Mouse (Mus musculus) heart, postnatal 25 days (tissue): Measurements from ENCODE around the gene Aplp2. TPM values are rescaled to one million over a fixed set of nuclear protein-coding genes. Genes with fewer than 3 reads are reported as not detected.

Source experiments
- DNase-seq: peaks from one replicate; pipeline ENCODE4 v3.0.0; 2022; ENCODE audit warnings: low spot score
- intact Hi-C: fragments of 180-260 bp; cut with DNase I; formaldehyde crosslinking; loops from one replicate; pipeline ENCODE4 v1.15.1; 2025
- total RNA-seq, 2 experiments: library from RNA; stranded (reverse); gene quantifications; 2 replicates each; pipeline ENCODE4 v1.2.3; 2021

The Aplp2 gene
- total RNA-seq, 2 experiments from 2014 or later = 285 to 296 TPM

GRCm38 (mm10) chr9:31235030-31235429 is 23.4 kb upstream of the Aplp2 start:
- intact Hi-C loops = no loop called here
- DNase-seq = no peak

- intact Hi-C loops = no loop called here
- DNase-seq = no peak
Measured at GRCm38 (mm10) chr9:31226541-31226940, 14.9 kb upstream of the Aplp2 start.

GRCm38 (mm10) chr9:31225808-31226207 is 14.2 kb upstream of the Aplp2 start:
- DNase-seq = no peak
- intact Hi-C loops = no loop called here

GRCm38 (mm10) chr9:31223475-31223874 is 11.9 kb upstream of the Aplp2 start:
- no peak for DNase-seq
- intact Hi-C loops = no loop called here

- no peak for DNase-seq
- intact Hi-C loops = no loop called here
Measured at GRCm38 (mm10) chr9:31221170-31221569, 9.6 kb upstream of the Aplp2 start.

GRCm38 (mm10) chr9:31217631-31218380 is 6.2 kb upstream of the Aplp2 start:
- DNase-seq = no peak
- intact Hi-C loops = no loop called here

GRCm38 (mm10) chr9:31212500-31213008 is 939 bp upstream of the Aplp2 start:
- intact Hi-C loops = loop anchor here (2.0 kb wide), 1 partner anchor 66 kb away; no protein-coding TSS in a partner anchor
- no peak for DNase-seq

GRCm38 (mm10) chr9:31210749-31211689 is 596 bp downstream of the Aplp2 start:
- DNase-seq = peak; percentile 15
- intact Hi-C loops = no loop called here

- no peak for DNase-seq
- intact Hi-C loops = no loop called here
Measured at GRCm38 (mm10) chr9:31210163-31210562, 1.5 kb downstream of the Aplp2 start.

- DNase-seq = no peak
- intact Hi-C loops = loop anchor here (2.0 kb wide), 1 partner anchor 47 kb away; no protein-coding TSS in a partner anchor
Measured at GRCm38 (mm10) chr9:31209502-31209901, 2.1 kb downstream of the Aplp2 start.

GRCm38 (mm10) chr9:31207732-31208131 is 3.9 kb downstream of the Aplp2 start:
- intact Hi-C loops = loop anchor here (2.0 kb wide), 1 partner anchor 45 kb away; no protein-coding TSS in a partner anchor

GRCm38 (mm10) chr9:31204722-31205121 is 6.9 kb downstream of the Aplp2 start:
- peak; percentile 16 for DNase-seq
- intact Hi-C loops = no loop called here

More at GRCm38 (mm10) chr9:31207732-31208131, 3.9 kb downstream of the Aplp2 start:
- no peak for DNase-seq

GRCm38 (mm10) chr9:31203571-31204210 is 7.9 kb downstream of the Aplp2 start:
- no peak for DNase-seq
- intact Hi-C loops = no loop called here

GRCm38 (mm10) chr9:31203068-31203467 is 8.5 kb downstream of the Aplp2 start:
- DNase-seq = no peak
- intact Hi-C loops = no loop called here

GRCm38 (mm10) chr9:31198614-31199013 is 13.0 kb downstream of the Aplp2 start:
- intact Hi-C loops = no loop called here
- DNase-seq = no peak

GRCm38 (mm10) chr9:31197782-31198181 is 13.8 kb downstream of the Aplp2 start:
- no peak for DNase-seq
- intact Hi-C loops = no loop called here

- intact Hi-C loops = no loop called here
- DNase-seq = no peak
Measured at GRCm38 (mm10) chr9:31196742-31197141, 14.9 kb downstream of the Aplp2 start.

- intact Hi-C loops = no loop called here
- no peak for DNase-seq
Measured at GRCm38 (mm10) chr9:31195573-31195972, 16.0 kb downstream of the Aplp2 start.

GRCm38 (mm10) chr9:31192378-31192777 is 19.2 kb downstream of the Aplp2 start:
- no peak for DNase-seq
- intact Hi-C loops = no loop called here

- intact Hi-C loops = no loop called here
- DNase-seq = no peak
Measured at GRCm38 (mm10) chr9:31191543-31191942, 20.1 kb downstream of the Aplp2 start.
